Mouse (Mus musculus) kidney, adult 8-10 months (tissue): ENCODE measurements around the gene Acin1.

Experiments
- DNase-seq, 2 experiments: peaks; one replicate each; pipeline ENCODE4 v3.0.0; 2022

Acin1 gene

GRCm38 (mm10) chr14:54696752-54697151 is 10.0 kb upstream of the Acin1 start:
- no peak for DNase-seq

- DNase-seq = no peak
Measured at GRCm38 (mm10) chr14:54695042-54695441, 8.3 kb upstream of the Acin1 start.

GRCm38 (mm10) chr14:54687251-54687650 is 520 bp upstream of the Acin1 start:
- DNase-seq = no peak

- peak in 1 of 2 experiments; percentile 81 for DNase-seq
Measured at GRCm38 (mm10) chr14:54686063-54686521, 639 bp downstream of the Acin1 start, which contains the start of gene 1700123O20Rik. Gene 1700123O20Rik (plus strand): TSS chr14:54686216.

- DNase-seq = no peak
Measured at GRCm38 (mm10) chr14:54685471-54685870, 1.3 kb downstream of the Acin1 start.

GRCm38 (mm10) chr14:54682396-54682795 is 4.3 kb downstream of the Acin1 start:
- DNase-seq = no peak

- peak in 1 of 2 experiments; percentile 17 for DNase-seq
Measured at GRCm38 (mm10) chr14:54678657-54679304, 8.0 kb downstream of the Acin1 start.

- DNase-seq = no peak
Measured at GRCm38 (mm10) chr14:54676290-54676689, 10.4 kb downstream of the Acin1 start.

GRCm38 (mm10) chr14:54674317-54674716 is 12.4 kb downstream of the Acin1 start:
- no peak for DNase-seq

- peak; percentile 33 to 75 for DNase-seq
Measured at GRCm38 (mm10) chr14:54669381-54669780, 17.4 kb downstream of the Acin1 start.

- no peak for DNase-seq
Measured at GRCm38 (mm10) chr14:54664477-54665222, 22.1 kb downstream of the Acin1 start.

- no peak for DNase-seq
Measured at GRCm38 (mm10) chr14:54660009-54660408, 26.7 kb downstream of the Acin1 start.

- peak; percentile 91 to 93 for DNase-seq
Measured at GRCm38 (mm10) chr14:54653496-54653895, 33.2 kb downstream of the Acin1 start.

GRCm38 (mm10) chr14:54652787-54653186 is 33.9 kb downstream of the Acin1 start:
- DNase-seq = no peak

GRCm38 (mm10) chr14:54651556-54651955 is 35.2 kb downstream of the Acin1 start:
- DNase-seq = no peak

- DNase-seq = peak; percentile 81 to 89
Measured at GRCm38 (mm10) chr14:54650621-54651454, 35.9 kb downstream of the Acin1 start.

GRCm38 (mm10) chr14:54647900-54648299 is 38.8 kb downstream of the Acin1 start:
- DNase-seq = no peak

GRCm38 (mm10) chr14:54646898-54647636 is 39.7 kb downstream of the Acin1 start:
- DNase-seq = no peak

- DNase-seq = no peak
Measured at GRCm38 (mm10) chr14:54646455-54646854, 40.3 kb downstream of the Acin1 start.

GRCm38 (mm10) chr14:54644294-54644693 is 42.4 kb downstream of the Acin1 start:
- DNase-seq = no peak

GRCm38 (mm10) chr14:54643011-54643410 is 43.7 kb downstream of the Acin1 start:
- no peak for DNase-seq

- DNase-seq = no peak
Measured at GRCm38 (mm10) chr14:54642224-54642944, 44.3 kb downstream of the Acin1 start.
